ENCODE assay signal across 41 mouse cellular contexts in genomic region chr4:144433216-144433615, GRCm38 (mm10). TPM values are rescaled to one million over a fixed set of nuclear protein-coding genes. Genes with fewer than 3 reads are reported as not detected.
"Had no signal": no experiment of that assay in that cellular context is flagged by ENCODE, and none has a peak within 500 bp of the region (broad histone marks: within the 10 kb centered on the region; RNA-seq: fewer than 3 reads in every experiment).

No protein-coding gene starts in this region.

- DNase-seq: heart, postnatal 10 days; heart, postnatal 14 days; heart, postnatal 36 days; heart, postnatal 4 days; kidney, adult 11 months; kidney, adult 18-20 months; kidney, adult 2 months; kidney, adult 8-10 months; kidney, adult 9 months; kidney, postnatal 10 days; kidney, postnatal 14 days; kidney, postnatal 25 days; kidney, postnatal 36 days; kidney, postnatal 4 days; layer of hippocampus, adult 9-11 months; layer of hippocampus, postnatal 36 days had no signal

RNA-seq across cellular contexts. Expression of gene 1700012P22Rik, which starts 5.4 kb away (rescaled TPM):
- polyA plus RNA-seq: heart, embryonic 11.5 days; heart, embryonic 12.5 days; heart, embryonic 13.5 days; heart, embryonic 14.5 days; heart, embryonic 15.5 days; heart, embryonic 16.5 days; heart, postnatal 0 days; hindbrain, embryonic 13.5 days; hindbrain, embryonic 14.5 days; hindbrain, embryonic 15.5 days; hindbrain, embryonic 16.5 days; inflammation-experienced regulatory T-cells, adult 6 months; intestine, embryonic 14.5 days; intestine, embryonic 15.5 days; intestine, embryonic 16.5 days; intestine, postnatal 0 days; kidney, adult 2 months; kidney, embryonic 14.5 days; kidney, embryonic 15.5 days; kidney, embryonic 16.5 days; kidney, postnatal 0 days; large intestine, adult 2 months had no signal

RNA-seq across cellular contexts. Expression of gene Gm9944, which starts 19.9 kb away (rescaled TPM):
- polyA plus RNA-seq: heart, embryonic 11.5 days; heart, embryonic 12.5 days; heart, embryonic 13.5 days; heart, embryonic 14.5 days; heart, embryonic 15.5 days; heart, embryonic 16.5 days; heart, postnatal 0 days; hindbrain, embryonic 10.5 days; hindbrain, embryonic 11.5 days; hindbrain, embryonic 12.5 days; hindbrain, embryonic 13.5 days; hindbrain, embryonic 14.5 days; hindbrain, embryonic 15.5 days; hindbrain, embryonic 16.5 days; hindbrain, postnatal 0 days; inflammation-experienced regulatory T-cells, adult 6 months; intestine, embryonic 14.5 days; intestine, embryonic 15.5 days; intestine, embryonic 16.5 days; intestine, postnatal 0 days; kidney, adult 2 months; kidney, embryonic 14.5 days; kidney, embryonic 15.5 days; kidney, embryonic 16.5 days; kidney, postnatal 0 days; large intestine, adult 2 months had no signal

RNA-seq across cellular contexts. Expression of gene Pramef12, which starts 25.0 kb away (rescaled TPM):
- polyA plus RNA-seq: heart, embryonic 11.5 days; heart, embryonic 14.5 days; heart, embryonic 15.5 days; hindbrain, embryonic 10.5 days; hindbrain, embryonic 13.5 days; hindbrain, embryonic 14.5 days; hindbrain, embryonic 15.5 days; hindbrain, embryonic 16.5 days; hindbrain, postnatal 0 days; inflammation-experienced regulatory T-cells, adult 6 months; intestine, embryonic 14.5 days; intestine, embryonic 15.5 days; intestine, embryonic 16.5 days; intestine, postnatal 0 days had no signal

RNA-seq across cellular contexts. Expression of gene Aadacl3, which starts 30.3 kb away (rescaled TPM):
- polyA plus RNA-seq: heart, embryonic 11.5 days; heart, embryonic 12.5 days; heart, embryonic 13.5 days; heart, embryonic 14.5 days; heart, embryonic 15.5 days; heart, embryonic 16.5 days; heart, postnatal 0 days; hindbrain, embryonic 10.5 days; hindbrain, embryonic 11.5 days; hindbrain, embryonic 12.5 days; hindbrain, embryonic 13.5 days; hindbrain, embryonic 14.5 days; hindbrain, embryonic 15.5 days; hindbrain, embryonic 16.5 days; hindbrain, postnatal 0 days; inflammation-experienced regulatory T-cells, adult 6 months; intestine, embryonic 14.5 days; intestine, embryonic 15.5 days; intestine, embryonic 16.5 days; intestine, postnatal 0 days; kidney, adult 2 months; kidney, embryonic 14.5 days; kidney, embryonic 15.5 days; kidney, embryonic 16.5 days; kidney, postnatal 0 days; large intestine, adult 2 months had no signal

RNA-seq across cellular contexts. Expression of gene Pramef20, which starts 55.5 kb away (rescaled TPM):
- polyA plus RNA-seq: heart, embryonic 11.5 days; heart, embryonic 12.5 days; heart, embryonic 13.5 days; heart, embryonic 14.5 days; heart, embryonic 15.5 days; heart, embryonic 16.5 days; heart, postnatal 0 days; hindbrain, embryonic 10.5 days; hindbrain, embryonic 11.5 days; hindbrain, embryonic 12.5 days; hindbrain, embryonic 13.5 days; hindbrain, embryonic 14.5 days; hindbrain, embryonic 15.5 days; hindbrain, embryonic 16.5 days; hindbrain, postnatal 0 days; inflammation-experienced regulatory T-cells, adult 6 months; intestine, embryonic 14.5 days; intestine, embryonic 15.5 days; intestine, embryonic 16.5 days; intestine, postnatal 0 days; kidney, adult 2 months; kidney, embryonic 14.5 days; kidney, embryonic 15.5 days; kidney, embryonic 16.5 days; kidney, postnatal 0 days; large intestine, adult 2 months had no signal
